Comparison of ENCODE assay signal across 13 mouse cellular contexts in genomic region chr10:65845096-65845624, GRCm38 (mm10).
A peak's percentile ranks its signal among the peaks of the same experiment; 100 is the strongest.
DNase-seq lines count a peak whose midpoint lies in the region; ATAC-seq lines count a peak whose summit lies in the region.
"Had no signal": no experiment of that assay in that cellular context is flagged by ENCODE, and none has a peak within 500 bp of the region (broad histone marks: within the 10 kb centered on the region; RNA-seq: fewer than 3 reads in every experiment).

No protein-coding gene starts in this region.

- intact Hi-C loops in heart, postnatal 36 days (cut with DNase I): no loop called here
- intact Hi-C loops in left cerebral cortex, postnatal 14 days (cut with DNase I): no loop called here

- DNase-seq in layer of hippocampus, postnatal 10 days (ENCODE audit: low spot score in 2 of 2): peak; percentile 6 to 18
- DNase-seq in layer of hippocampus, adult 18-20 months (ENCODE audit: low spot score in 2 of 2): no peak
- DNase-seq in ZHBTc4 (ENCODE audit: low read depth, low spot score): peak; percentile 1
- DNase-seq in cerebellum, adult 11 months: peak; percentile 80
- DNase-seq in kidney, adult 8-10 months: peak; percentile 14 to 31
- no peak for DNase-seq in heart, postnatal 36 days
- DNase-seq in left cerebral cortex, postnatal 14 days (ENCODE audit: low spot score in 2 of 2): no peak
- DNase-seq: adrenal gland, adult 8-10 months; heart, adult 18-20 months; lung, embryonic 14.5 days; retina, postnatal 1 day had no signal

- no peak for ATAC-seq in megakaryocyte-erythroid progenitor cell, adult 5-6 weeks (replicated peaks; ENCODE audit: low FRiP score, low TSS enrichment, poor library complexity, severe bottlenecking)
- ATAC-seq: intestine, embryonic 15.5 days had no signal

Comparison
In these comparisons a context has a peak if more than half of its experiments do, and no peak if none do; other contexts are left out.
1. DNase-seq: peak in layer of hippocampus, postnatal 10 days (2 of 2), ZHBTc4 (single experiment), cerebellum, adult 11 months (single experiment) and kidney, adult 8-10 months (2 of 2); none in layer of hippocampus, adult 18-20 months (0 of 2), heart, postnatal 36 days (0 of 2) and left cerebral cortex, postnatal 14 days (0 of 2).